Mouse (Mus musculus): ENCODE measurements around the gene Mb. TPM values are rescaled to one million over a fixed set of nuclear protein-coding genes. Genes with fewer than 3 reads are reported as not detected.

Gene Mb
- polyA plus RNA-seq, 1 experiment from 2014 or later = 139 TPM

- peaks cover 18% of the 10 kb centered on the region for H3K4me1 ChIP-seq (ENCODE audit: control insufficient read depth, insufficient read depth, low read length)
- H3K9me3 ChIP-seq (replicated peaks; ENCODE audit: control insufficient read depth, low read length) = no peaks in the 10 kb centered on the region
- H3K4me3 ChIP-seq (ENCODE audit: low read depth, low read length) = no peak overlapping the region
- ATAC-seq (replicated peaks; ENCODE audit: insufficient number of reproducible peaks, low FRiP score, low TSS enrichment) = no peak
- peaks cover 16% of the 10 kb centered on the region for H3K36me3 ChIP-seq (ENCODE audit: control insufficient read depth, insufficient read depth, low read length)
- H3K27ac ChIP-seq (ENCODE audit: low read depth, low read length) = peak overlapping the region; percentile 65; the same call in 1 of the 2 replicates
- no peak overlapping the region for H3K4me2 ChIP-seq
- no peak overlapping the region for H3K9ac ChIP-seq (ENCODE audit: low read depth, low read length)
- no peaks in the 10 kb centered on the region for H3K27me3 ChIP-seq (ENCODE audit: control insufficient read depth, insufficient read depth, low read length)
- 55% methylated on average over 7 of the region's 7 CpGs for WGBS (ENCODE audit: insufficient replicate concordance)
Measured at GRCm38 (mm10) chr15:77085818-77086217, 35.3 kb upstream of the Mb start.

- no peak overlapping the region for H3K9ac ChIP-seq (ENCODE audit: low read depth, low read length)
- H3K27ac ChIP-seq (ENCODE audit: low read depth, low read length) = no peak overlapping the region
- WGBS (ENCODE audit: insufficient replicate concordance) = 81% methylated on average over 5 of the region's 5 CpGs
- no peak overlapping the region for H3K4me3 ChIP-seq (ENCODE audit: low read depth, low read length)
- H3K4me1 ChIP-seq (ENCODE audit: control insufficient read depth, insufficient read depth, low read length) = peaks cover 6% of the 10 kb centered on the region
- no peaks in the 10 kb centered on the region for H3K9me3 ChIP-seq (replicated peaks; ENCODE audit: control insufficient read depth, low read length)
- no peaks in the 10 kb centered on the region for H3K27me3 ChIP-seq (ENCODE audit: control insufficient read depth, insufficient read depth, low read length)
- no peak overlapping the region for H3K4me2 ChIP-seq
- H3K36me3 ChIP-seq (ENCODE audit: control insufficient read depth, insufficient read depth, low read length) = peaks cover 40% of the 10 kb centered on the region
- no peak for ATAC-seq (replicated peaks; ENCODE audit: insufficient number of reproducible peaks, low FRiP score, low TSS enrichment)
Measured at GRCm38 (mm10) chr15:77081454-77081853, 31.0 kb upstream of the Mb start.

GRCm38 (mm10) chr15:77080684-77081254, 30.3 kb upstream of the Mb start:
- WGBS (ENCODE audit: insufficient replicate concordance) = 68% methylated on average over 14 of the region's 14 CpGs
- ATAC-seq (replicated peaks; ENCODE audit: insufficient number of reproducible peaks, low FRiP score, low TSS enrichment) = no peak
- Histone ChIP-seq H3K9me3 (replicated peaks; ENCODE audit: control insufficient read depth, low read length) (no peaks in the 10 kb centered on the region), H3K4me1 (ENCODE audit: control insufficient read depth, insufficient read depth, low read length) (0 out of 2 replicates have a peak, but pooled peaks cover 5% of the 10 kb centered on the region), H3K4me3 (ENCODE audit: low read depth, low read length) (no peak overlapping the region), H3K9ac (ENCODE audit: low read depth, low read length) (no peak overlapping the region), H3K36me3 (ENCODE audit: control insufficient read depth, insufficient read depth, low read length) (peaks cover 43% of the 10 kb centered on the region), H3K27me3 (ENCODE audit: control insufficient read depth, insufficient read depth, low read length) (no peaks in the 10 kb centered on the region), H3K27ac (ENCODE audit: low read depth, low read length) (no peak overlapping the region), H3K4me2 (no peak overlapping the region)

- no peak overlapping the region for H3K27ac ChIP-seq (ENCODE audit: low read depth, low read length)
- WGBS (ENCODE audit: insufficient replicate concordance) = 76% methylated on average over 11 of the region's 11 CpGs
- H3K9ac ChIP-seq (ENCODE audit: low read depth, low read length) = no peak overlapping the region
- H3K4me1 ChIP-seq (ENCODE audit: control insufficient read depth, insufficient read depth, low read length) = no peaks in the 10 kb centered on the region
- peaks cover 40% of the 10 kb centered on the region for H3K36me3 ChIP-seq (ENCODE audit: control insufficient read depth, insufficient read depth, low read length)
- H3K4me2 ChIP-seq = no peak overlapping the region
- H3K9me3 ChIP-seq (replicated peaks; ENCODE audit: control insufficient read depth, low read length) = no peaks in the 10 kb centered on the region
- H3K27me3 ChIP-seq (ENCODE audit: control insufficient read depth, insufficient read depth, low read length) = no peaks in the 10 kb centered on the region
- no peak overlapping the region for H3K4me3 ChIP-seq (ENCODE audit: low read depth, low read length)
- ATAC-seq (replicated peaks; ENCODE audit: insufficient number of reproducible peaks, low FRiP score, low TSS enrichment) = no peak
Measured at GRCm38 (mm10) chr15:77079890-77080361, 29.5 kb upstream of the Mb start.

- no peak overlapping the region for H3K4me2 ChIP-seq
- H3K27me3 ChIP-seq (ENCODE audit: control insufficient read depth, insufficient read depth, low read length) = no peaks in the 10 kb centered on the region
- no peaks in the 10 kb centered on the region for H3K9me3 ChIP-seq (replicated peaks; ENCODE audit: control insufficient read depth, low read length)
- H3K36me3 ChIP-seq (ENCODE audit: control insufficient read depth, insufficient read depth, low read length) = peaks cover 38% of the 10 kb centered on the region
- WGBS (ENCODE audit: insufficient replicate concordance) = 74% methylated on average over 14 of the region's 14 CpGs
- no peak overlapping the region for H3K27ac ChIP-seq (ENCODE audit: low read depth, low read length)
- no peak overlapping the region for H3K9ac ChIP-seq (ENCODE audit: low read depth, low read length)
- no peaks in the 10 kb centered on the region for H3K4me1 ChIP-seq (ENCODE audit: control insufficient read depth, insufficient read depth, low read length)
- no peak overlapping the region for H3K4me3 ChIP-seq (ENCODE audit: low read depth, low read length)
- no peak for ATAC-seq (replicated peaks; ENCODE audit: insufficient number of reproducible peaks, low FRiP score, low TSS enrichment)
Measured at GRCm38 (mm10) chr15:77079256-77079822, 28.9 kb upstream of the Mb start.

- no peaks in the 10 kb centered on the region for H3K4me1 ChIP-seq (ENCODE audit: control insufficient read depth, insufficient read depth, low read length)
- no peaks in the 10 kb centered on the region for H3K27me3 ChIP-seq (ENCODE audit: control insufficient read depth, insufficient read depth, low read length)
- ATAC-seq (replicated peaks; ENCODE audit: insufficient number of reproducible peaks, low FRiP score, low TSS enrichment) = no peak
- H3K27ac ChIP-seq (ENCODE audit: low read depth, low read length) = no peak overlapping the region
- no peak overlapping the region for H3K9ac ChIP-seq (ENCODE audit: low read depth, low read length)
- H3K36me3 ChIP-seq (ENCODE audit: control insufficient read depth, insufficient read depth, low read length) = peaks cover 35% of the 10 kb centered on the region
- H3K4me3 ChIP-seq (ENCODE audit: low read depth, low read length) = no peak overlapping the region
- H3K9me3 ChIP-seq (replicated peaks; ENCODE audit: control insufficient read depth, low read length) = no peaks in the 10 kb centered on the region
- H3K4me2 ChIP-seq = no peak overlapping the region
- WGBS (ENCODE audit: insufficient replicate concordance) = 79% methylated on average over 3 of the region's 3 CpGs
Measured at GRCm38 (mm10) chr15:77078786-77079185, 28.3 kb upstream of the Mb start.

GRCm38 (mm10) chr15:77077906-77078305, 27.4 kb upstream of the Mb start:
- 85% methylated on average over 9 of the region's 9 CpGs for WGBS (ENCODE audit: insufficient replicate concordance)
- no peak overlapping the region for H3K27ac ChIP-seq (ENCODE audit: low read depth, low read length)
- H3K27me3 ChIP-seq (ENCODE audit: control insufficient read depth, insufficient read depth, low read length) = no peaks in the 10 kb centered on the region
- no peak overlapping the region for H3K4me3 ChIP-seq (ENCODE audit: low read depth, low read length)
- no peak overlapping the region for H3K4me2 ChIP-seq
- no peaks in the 10 kb centered on the region for H3K4me1 ChIP-seq (ENCODE audit: control insufficient read depth, insufficient read depth, low read length)
- H3K36me3 ChIP-seq (ENCODE audit: control insufficient read depth, insufficient read depth, low read length) = peaks cover 35% of the 10 kb centered on the region
- ATAC-seq (replicated peaks; ENCODE audit: insufficient number of reproducible peaks, low FRiP score, low TSS enrichment) = no peak
- no peak overlapping the region for H3K9ac ChIP-seq (ENCODE audit: low read depth, low read length)
- no peaks in the 10 kb centered on the region for H3K9me3 ChIP-seq (replicated peaks; ENCODE audit: control insufficient read depth, low read length)

- Histone ChIP-seq H3K4me3 (ENCODE audit: low read depth, low read length) (no peak overlapping the region), H3K9ac (ENCODE audit: low read depth, low read length) (no peak overlapping the region), H3K36me3 (ENCODE audit: control insufficient read depth, insufficient read depth, low read length) (peaks cover 30% of the 10 kb centered on the region), H3K27me3 (ENCODE audit: control insufficient read depth, insufficient read depth, low read length) (no peaks in the 10 kb centered on the region), H3K4me1 (ENCODE audit: control insufficient read depth, insufficient read depth, low read length) (peaks cover 7% of the 10 kb centered on the region), H3K9me3 (replicated peaks; ENCODE audit: control insufficient read depth, low read length) (no peaks in the 10 kb centered on the region), H3K4me2 (no peak overlapping the region), H3K27ac (ENCODE audit: low read depth, low read length) (no peak overlapping the region)
- no peak for ATAC-seq (replicated peaks; ENCODE audit: insufficient number of reproducible peaks, low FRiP score, low TSS enrichment)
- WGBS (ENCODE audit: insufficient replicate concordance) = 81% methylated on average over 3 of the region's 3 CpGs
Measured at GRCm38 (mm10) chr15:77076523-77076922, 26.1 kb upstream of the Mb start.

Measured in heart, embryonic 11.5 days (tissue).